Mouse (Mus musculus) heart, postnatal 14 days (tissue): ENCODE measurements at regions not wholly inside any gene's neighbourhood (a gene's known extent, or its start where the extent isn't known, plus 50 kb on each side); places are given as distances from the start of the nearest gene placed in this dataset.

Experiments used
- DNase-seq, 2 experiments: peaks; one replicate each; pipeline ENCODE4 v3.0.0; 2021 to 2022
- intact Hi-C: fragments of 180-260 bp; cut with DNase I; formaldehyde crosslinking; loops from one replicate; pipeline ENCODE4 v1.15.1; 2025

DNA sequence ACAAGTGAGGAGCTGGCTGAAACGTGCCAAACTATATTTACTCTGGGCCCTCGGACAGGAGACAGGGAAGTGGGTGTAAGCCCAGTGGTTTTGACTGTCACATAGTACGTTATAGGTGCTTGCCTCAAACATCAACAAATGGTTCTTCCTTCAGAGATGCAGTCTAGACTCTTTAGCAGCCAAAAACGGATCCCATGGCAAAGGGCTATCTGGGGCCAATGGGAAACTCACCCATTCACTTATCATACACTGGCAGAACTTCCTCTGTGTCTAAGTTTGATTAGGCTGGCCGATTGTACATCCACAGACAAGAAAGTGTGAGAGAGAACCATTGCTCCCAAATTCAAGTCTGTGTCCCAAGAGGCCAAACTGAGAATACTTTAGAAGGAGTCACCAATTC lies 115.9 kb downstream of the Pja1 start:
- no peak for DNase-seq
- intact Hi-C loops, result loop anchor here (5.0 kb wide), 1 partner anchor 63 kb away; no protein-coding TSS in a partner anchor

- intact Hi-C loops, result no loop called here
- no peak for DNase-seq
Observed at GRCm38 (mm10) chrX:99350233-99350632, 120.8 kb downstream of the Pja1 start.

- no peak for DNase-seq
Observed at GRCm38 (mm10) chrX:99340223-99340622, 130.8 kb downstream of the Pja1 start.

DNA sequence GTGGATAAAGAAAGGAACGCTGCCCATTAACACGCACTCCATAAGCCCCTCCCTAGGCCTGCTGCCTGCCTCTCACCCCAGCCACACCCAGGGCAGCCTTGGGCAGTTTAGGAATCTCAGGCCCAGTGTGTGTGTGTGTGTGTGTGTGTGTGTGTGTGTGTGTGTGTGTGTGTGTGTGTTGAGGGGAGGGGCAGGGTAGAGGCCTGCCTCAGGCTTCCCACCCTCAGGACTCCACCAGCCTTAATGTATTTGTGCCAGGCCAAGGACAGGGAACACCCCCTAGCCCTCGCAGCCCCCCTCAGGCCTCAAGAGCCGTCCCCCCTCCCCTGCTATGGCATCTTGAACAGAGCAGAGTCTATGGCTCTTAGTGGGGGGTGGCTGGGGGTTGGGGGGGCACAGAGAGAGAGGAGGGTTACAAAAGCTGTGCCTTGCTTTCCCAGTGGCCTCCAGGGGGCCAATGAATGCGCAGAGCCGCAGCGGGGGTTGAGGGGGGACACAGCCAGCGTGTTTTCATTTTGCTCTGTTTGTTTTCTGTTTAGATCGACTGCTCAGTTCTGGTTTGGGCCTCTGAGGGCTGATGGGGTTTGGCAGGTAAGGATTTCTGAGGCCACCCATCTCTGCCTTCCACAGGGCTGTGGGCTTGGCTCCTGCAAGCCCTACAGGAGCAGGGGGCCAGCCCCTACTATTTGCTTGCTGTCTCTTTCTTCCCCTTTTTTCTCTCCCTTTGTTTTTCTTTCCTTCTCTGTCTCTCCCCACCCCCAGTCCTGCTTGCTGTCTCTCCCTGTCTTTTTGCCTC lies 131.8 kb downstream of the Pja1 start:
- intact Hi-C loops, result no loop called here
- DNase-seq, result no peak

More at GRCm38 (mm10) chrX:99340223-99340622, 130.8 kb downstream of the Pja1 start:
- intact Hi-C loops, result no loop called here

DNA sequence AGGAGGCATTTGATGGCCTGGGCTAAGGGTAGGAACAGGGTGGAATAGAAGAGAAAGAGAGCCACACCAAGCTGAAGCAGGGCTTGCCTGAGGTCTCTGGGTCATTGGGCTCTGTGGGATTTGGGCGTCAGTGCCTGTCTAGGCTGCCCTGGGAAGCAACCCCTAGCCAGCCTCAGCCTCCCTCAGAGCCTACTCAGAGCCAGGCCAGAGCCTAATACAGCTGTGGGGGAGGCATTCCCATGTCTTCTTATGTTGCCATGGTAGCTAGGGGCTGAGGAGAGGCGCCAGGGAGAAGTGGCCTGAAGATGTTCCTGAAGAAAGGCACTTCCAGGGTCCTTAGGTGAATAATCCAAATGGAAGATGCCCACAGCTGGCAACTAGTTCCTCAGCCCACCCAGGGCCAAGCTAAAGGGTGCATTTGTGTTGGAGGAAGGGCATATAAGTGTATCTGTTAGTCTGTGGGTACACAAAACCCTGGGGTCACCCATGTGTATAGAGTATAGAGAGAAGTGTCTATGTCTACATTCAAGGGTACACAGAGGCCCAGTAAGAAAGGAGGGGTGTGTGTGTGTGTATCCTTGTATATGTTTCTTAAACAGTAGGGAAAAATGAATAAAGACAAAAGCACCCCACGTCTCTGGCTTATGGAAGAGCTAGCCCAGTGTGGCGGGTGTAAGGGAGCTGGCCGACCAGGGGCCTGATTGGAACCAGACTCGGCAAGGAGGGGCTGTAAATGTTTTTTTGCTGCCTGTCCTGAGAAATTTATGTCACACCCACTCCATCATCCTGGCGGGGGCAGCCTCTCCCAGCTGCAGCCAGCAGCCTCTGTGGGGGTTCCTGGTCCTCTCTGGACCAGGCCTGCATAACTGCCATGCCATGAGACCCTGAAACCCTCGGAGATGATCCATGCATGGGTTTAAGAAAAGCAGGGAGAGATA lies 134.2 kb downstream of the Pja1 start:
- DNase-seq, result no peak
- intact Hi-C loops, result no loop called here

DNA sequence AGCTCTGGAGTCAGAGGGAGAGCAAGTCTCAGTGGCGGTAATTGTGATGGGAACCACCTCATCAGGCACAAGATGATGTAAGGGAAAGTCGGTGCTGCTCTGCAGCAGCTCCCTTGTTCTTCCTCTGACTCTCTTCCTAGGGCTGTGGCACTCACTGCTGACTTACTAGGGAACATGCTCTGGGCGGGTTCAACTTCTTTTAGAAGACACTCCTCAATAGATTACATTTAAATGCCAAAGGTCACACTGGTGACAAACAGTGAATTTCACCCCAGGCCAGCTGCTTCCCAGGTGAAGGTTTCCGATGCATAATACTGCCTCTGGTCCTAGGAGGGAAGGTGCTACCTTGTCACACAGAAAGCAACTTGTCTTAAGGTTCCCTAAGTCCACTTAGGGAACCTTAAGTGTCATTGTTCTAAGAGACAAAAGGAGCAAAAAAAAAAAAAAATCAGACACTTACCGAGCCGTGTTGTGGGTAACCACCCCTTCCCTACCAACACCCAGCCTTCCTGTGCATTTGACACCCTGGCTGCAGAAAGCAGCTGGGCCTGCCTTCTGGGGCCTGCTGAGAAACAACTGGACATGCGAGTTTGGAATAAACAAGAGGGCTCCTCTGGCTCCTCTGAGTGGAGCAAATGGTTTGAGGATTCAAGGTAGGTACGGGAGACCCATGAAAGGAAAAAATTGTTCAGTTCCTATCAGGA lies 135.0 kb downstream of the Pja1 start:
- intact Hi-C loops, result no loop called here
- DNase-seq, result no peak

- DNase-seq, result no peak
- intact Hi-C loops, result no loop called here
Observed at GRCm38 (mm10) chrX:99332457-99332770, 138.7 kb downstream of the Pja1 start.

DNA sequence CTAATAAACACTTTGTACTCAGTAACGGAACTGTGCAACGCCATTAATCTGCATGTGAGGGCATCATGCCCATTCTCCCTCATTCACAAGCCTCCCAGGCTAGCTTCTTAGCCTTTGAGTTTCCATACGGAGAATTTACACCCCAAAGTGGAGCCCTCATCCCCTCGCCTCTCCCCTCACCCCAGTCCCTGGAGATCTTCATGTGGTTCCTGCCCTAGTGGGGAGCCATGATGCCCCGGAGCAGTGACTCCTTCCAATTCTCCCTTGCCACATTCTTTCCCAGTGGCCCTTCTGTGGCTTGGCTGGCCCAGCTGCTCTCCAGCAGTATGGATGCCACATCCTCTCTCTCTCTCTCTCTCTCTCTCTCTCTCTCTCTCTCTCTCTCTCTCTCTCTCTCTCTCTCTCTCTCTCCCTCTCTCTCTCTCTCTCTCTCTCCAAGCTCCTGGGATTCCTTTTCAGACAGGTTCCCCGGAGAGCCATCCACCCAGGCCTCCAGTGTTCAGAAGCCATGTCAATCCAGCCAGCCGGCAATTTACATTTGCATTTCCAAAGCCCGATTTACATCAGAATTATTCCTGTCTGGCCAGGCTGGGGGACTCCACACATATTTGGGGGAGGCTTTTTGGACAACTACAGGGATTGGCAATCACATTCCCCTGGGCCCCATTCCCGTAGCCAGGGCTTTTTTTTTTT lies 139.2 kb downstream of the Pja1 start:
- no peak for DNase-seq
- intact Hi-C loops, result no loop called here

GRCm38 (mm10) chrX:99330386-99330785 lies 140.7 kb downstream of the Pja1 start:
- DNase-seq, result no peak
- intact Hi-C loops, result no loop called here

GRCm38 (mm10) chrX:99328576-99328975 lies 142.5 kb downstream of the Pja1 start:
- intact Hi-C loops, result no loop called here
- DNase-seq, result no peak

GRCm38 (mm10) chrX:99326167-99326566 lies 144.9 kb downstream of the Pja1 start:
- intact Hi-C loops, result no loop called here
- DNase-seq, result peak; percentile 45 to 57

DNA sequence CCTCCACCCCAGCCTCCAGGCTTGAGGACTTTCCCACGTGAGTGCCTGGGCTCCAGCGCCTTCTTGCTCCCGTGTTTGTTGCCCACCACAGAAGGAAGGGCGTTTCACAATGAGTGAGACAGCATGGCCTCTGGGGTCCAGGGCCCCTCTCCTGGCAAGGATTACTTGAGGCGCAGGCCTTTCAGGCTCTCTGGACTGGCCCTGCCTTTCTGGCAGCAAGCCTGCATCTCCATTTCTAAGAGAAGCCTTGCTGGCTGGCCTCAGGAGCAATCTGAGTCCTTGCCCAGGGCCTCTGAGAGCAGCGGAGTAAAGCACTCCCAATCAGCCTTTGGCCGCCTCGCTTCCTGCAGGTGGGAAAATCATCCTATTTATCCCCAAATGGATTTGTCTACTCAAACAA lies 145.6 kb downstream of the Pja1 start:
- intact Hi-C loops, result no loop called here
- peak; percentile 52 to 64 for DNase-seq

DNA sequence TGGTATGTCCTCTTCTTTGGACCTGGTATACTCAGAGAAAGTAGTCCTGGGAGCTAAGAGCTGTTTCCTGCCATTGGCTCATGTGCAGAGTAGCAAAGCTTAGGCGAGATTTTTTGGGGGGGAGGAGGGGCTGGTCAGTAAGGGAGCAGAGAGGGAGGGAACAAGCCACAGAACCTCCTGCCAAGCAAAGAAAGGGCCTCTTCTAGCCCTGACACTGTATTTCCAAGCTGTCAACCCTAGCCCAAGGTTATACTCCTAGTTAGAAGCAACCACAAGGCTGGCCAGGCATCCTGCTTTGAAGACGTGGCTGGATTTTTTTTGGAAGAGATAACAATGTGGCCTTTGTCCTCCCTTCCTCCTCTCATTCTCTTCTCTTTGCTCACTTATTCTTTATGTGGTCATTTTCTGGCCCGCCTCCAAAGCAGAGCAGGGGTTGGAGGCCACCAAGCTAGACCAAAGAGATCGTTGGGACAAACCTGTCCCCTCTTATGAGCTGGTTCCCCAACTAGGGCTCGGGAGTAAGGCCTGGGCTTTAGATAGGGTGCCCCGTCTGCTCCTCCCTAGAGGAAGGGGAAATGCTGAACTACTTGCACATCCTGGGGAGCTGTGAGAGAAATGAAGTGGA lies 146.4 kb downstream of the Pja1 start:
- intact Hi-C loops, result no loop called here
- DNase-seq, result no peak

DNA sequence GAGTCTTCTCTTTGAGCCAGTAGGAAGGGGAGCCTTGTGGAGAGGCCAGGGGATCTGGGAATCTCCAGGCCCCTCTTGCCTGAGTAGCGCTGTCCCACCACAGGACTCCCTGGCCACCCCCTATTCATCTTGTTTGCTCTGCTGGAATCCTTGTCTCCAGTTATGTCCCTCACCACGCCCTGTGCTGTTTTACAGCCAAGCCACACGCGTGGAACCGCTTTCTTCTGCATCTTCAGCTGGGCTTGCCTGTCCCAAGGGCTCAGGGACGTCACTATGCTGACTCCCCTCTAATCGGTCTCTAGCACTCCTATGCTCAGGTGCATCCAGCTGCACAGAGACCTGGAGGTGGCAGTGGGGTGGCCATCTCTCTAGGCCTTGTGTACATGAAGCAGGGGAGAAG lies 151.3 kb downstream of the Pja1 start:
- intact Hi-C loops, result loop anchor here (5.0 kb wide), 1 partner anchor 92 kb away; no protein-coding TSS in a partner anchor
- no peak for DNase-seq

GRCm38 (mm10) chrX:99319163-99319562 lies 151.9 kb downstream of the Pja1 start:
- no peak for DNase-seq
- intact Hi-C loops, result loop anchor here (5.0 kb wide), 1 partner anchor 92 kb away; no protein-coding TSS in a partner anchor

GRCm38 (mm10) chrX:99318141-99318540 lies 152.9 kb downstream of the Pja1 start:
- no peak for DNase-seq
- intact Hi-C loops, result loop anchor here (5.0 kb wide), 1 partner anchor 91 kb away; no protein-coding TSS in a partner anchor

- DNase-seq, result no peak
- intact Hi-C loops, result loop anchor here (5.0 kb wide), 1 partner anchor 90 kb away; no protein-coding TSS in a partner anchor
Observed at GRCm38 (mm10) chrX:99317736-99318135, 153.3 kb downstream of the Pja1 start.

- peak; percentile 43 to 45 for DNase-seq
Observed at GRCm38 (mm10) chrX:99316410-99317056, 154.5 kb downstream of the Pja1 start.

GRCm38 (mm10) chrX:99299110-99299509 lies 163.2 kb downstream of the Efnb1 start:
- intact Hi-C loops, result no loop called here
- DNase-seq, result no peak

More at GRCm38 (mm10) chrX:99316410-99317056, 154.5 kb downstream of the Pja1 start:
- intact Hi-C loops, result loop anchor here (5.0 kb wide), 1 partner anchor 89 kb away; no protein-coding TSS in a partner anchor
